Mouse (Mus musculus) layer of hippocampus, adult 8-10 months (tissue): Measurements from ENCODE around the gene Lgals1. TPM values are rescaled to one million over a fixed set of nuclear protein-coding genes. Genes with fewer than 3 reads are reported as not detected.

Source experiments
- DNase-seq, 2 experiments: peaks; one replicate each; pipeline ENCODE4 v3.0.0; 2022; ENCODE audit warnings: low spot score in 2 of 2
- microRNA-seq, 2 experiments: library from miRNA; unstranded; fragments of <30 nt; microRNA quantifications; one replicate each; pipeline ENCODE4 v1.2.0; 2022
- total RNA-seq, 4 experiments: library from RNA; stranded (reverse); gene quantifications; 2 replicates each; pipeline ENCODE4 v1.2.4; 2022

The Lgals1 gene
- total RNA-seq, 4 experiments from 2014 or later, result 16.9 to 40.3 (median 28.2) TPM

DNA sequence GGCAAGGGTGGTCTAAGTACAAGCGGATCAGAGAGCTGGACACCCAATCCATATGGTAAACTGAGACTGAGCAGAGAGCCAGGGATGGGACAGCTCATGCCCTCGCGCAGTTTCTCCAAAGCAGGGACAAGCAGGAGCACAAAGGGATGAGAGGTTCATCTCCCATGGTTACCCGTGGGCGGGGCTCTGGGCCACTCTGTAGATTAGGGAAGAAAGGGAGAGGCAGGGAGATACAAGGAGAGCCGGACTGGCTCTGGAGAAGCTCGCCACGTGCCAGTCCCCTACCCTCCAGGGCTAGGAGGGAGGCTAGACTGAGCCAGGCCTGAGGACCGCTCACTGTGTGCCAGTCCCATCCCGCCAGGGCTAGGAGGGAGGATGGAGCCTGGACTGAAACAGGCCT is 10.8 kb downstream of the Lgals1 start:
- no peak for DNase-seq

DNA sequence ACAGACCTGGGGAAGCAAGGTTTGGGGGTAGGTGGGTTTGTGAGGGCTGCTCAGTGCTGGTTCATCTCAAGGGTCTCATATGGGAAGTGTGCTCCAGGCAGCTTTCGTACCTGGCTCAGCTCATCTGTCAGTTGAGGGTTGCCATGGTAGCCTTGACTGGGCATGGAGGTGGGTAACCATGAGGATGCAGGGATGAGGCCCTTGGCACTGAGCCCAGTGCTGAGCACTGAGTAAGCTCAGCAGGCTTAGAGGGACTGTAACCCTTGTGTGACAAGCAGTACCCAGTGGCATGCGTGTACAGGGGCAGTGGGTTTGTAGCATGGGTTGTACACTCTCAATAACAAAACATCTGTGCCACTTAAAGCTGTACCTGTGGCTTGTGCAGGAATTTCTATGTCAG is 11.4 kb downstream of the Lgals1 start:
- no peak for DNase-seq

GRCm38 (mm10) chr15:78940325-78940724 is 13.8 kb downstream of the Lgals1 start:
- DNase-seq, result no peak

DNA sequence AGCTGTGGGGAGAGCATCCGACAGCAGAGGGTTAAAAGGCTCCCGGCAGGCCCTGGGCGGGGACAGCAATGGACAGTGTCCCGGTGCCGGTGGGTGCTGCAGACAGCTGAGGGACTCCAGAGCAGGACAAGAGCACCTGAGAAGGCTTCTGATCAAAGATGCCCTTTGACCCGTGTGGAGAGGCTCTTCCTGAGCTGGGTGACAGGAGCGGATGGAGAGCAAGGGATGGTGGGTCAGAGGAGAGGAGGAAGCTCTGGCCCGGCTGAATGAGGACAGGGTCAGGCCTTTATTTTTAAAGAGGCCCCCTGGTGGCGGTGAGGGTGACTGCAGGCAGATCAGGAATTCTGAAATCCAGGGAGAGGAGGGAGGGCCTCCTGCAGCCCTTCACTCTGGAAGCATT is 16.1 kb downstream of the Lgals1 start:
- peak; percentile 64 to 79 for DNase-seq

DNA sequence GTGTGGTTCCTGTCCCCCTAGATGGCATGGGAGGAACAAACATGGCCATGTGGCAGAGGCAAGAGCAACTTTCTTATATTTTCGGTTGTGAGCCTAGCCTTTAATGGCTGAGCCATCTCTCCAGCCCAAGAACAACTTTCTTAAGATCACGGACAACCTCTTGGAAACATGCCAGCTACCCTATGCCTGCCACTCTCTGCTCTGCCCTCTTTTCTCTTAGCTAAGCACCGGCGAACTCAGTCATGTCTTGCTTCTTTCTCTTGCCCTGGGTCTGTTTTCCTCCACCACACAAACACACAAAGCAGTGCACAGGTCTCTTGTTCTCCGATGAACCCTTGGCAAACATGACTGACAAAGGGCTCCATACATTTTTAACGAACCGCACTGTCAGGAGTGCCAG is 19.7 kb downstream of the Lgals1 start:
- no peak for DNase-seq

GRCm38 (mm10) chr15:78947657-78948056 is 21.1 kb downstream of the Lgals1 start, which contains the start of gene Triobp:
Triobp (plus strand) TSS chr15:78947724.
- DNase-seq, result peak; percentile 67 to 76

DNA sequence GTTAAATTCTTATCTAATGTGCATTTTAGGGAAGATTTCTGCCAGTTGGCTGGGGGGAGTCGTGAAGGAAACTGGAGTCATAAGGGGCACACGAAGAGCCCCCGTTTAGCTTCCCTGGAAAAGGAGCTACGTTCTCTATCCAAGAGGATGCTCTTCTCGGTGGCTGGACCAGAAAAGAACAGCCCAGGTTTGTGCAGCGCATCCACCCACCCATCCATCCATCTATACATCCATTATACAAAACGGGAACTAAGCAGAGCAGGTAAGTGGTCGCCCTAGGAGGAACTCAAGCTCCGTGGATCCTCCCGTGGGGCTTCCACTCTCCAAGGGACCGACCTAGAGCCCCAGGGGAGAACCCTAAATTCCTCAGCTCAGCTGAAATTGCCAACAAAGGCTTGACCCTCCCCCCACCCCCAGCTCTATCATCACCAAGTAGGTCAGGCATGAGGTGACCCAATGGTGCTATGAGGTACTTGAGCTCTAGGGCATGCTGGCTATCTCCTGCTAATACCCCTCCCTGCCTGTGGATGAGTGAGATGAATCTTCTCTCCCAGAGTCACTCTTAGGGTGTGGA is 21.7 kb downstream of the Lgals1 start:
- DNase-seq, result no peak

DNA sequence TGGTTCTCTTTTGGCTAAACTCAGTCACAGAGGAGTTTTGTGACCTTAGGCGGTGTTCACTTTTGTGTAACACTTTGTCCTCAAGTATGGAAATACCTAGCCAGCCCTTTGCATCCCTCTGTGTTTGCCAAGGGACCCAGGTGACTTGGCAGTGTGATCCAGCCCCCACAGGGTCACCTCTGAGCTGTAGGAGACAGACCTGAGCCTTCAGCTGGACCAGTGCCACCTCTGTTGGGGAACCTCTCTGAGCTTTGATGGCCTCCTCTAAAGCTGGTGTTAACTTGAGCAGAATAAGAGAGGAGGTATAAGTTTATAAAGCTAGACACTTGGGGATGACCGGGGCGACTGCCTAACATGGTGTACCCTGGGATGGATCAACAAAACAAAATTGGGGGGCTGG is 22.4 kb downstream of the Lgals1 start:
- DNase-seq, result no peak

GRCm38 (mm10) chr15:78955663-78956062 is 29.1 kb downstream of the Lgals1 start:
- no peak for DNase-seq

DNA sequence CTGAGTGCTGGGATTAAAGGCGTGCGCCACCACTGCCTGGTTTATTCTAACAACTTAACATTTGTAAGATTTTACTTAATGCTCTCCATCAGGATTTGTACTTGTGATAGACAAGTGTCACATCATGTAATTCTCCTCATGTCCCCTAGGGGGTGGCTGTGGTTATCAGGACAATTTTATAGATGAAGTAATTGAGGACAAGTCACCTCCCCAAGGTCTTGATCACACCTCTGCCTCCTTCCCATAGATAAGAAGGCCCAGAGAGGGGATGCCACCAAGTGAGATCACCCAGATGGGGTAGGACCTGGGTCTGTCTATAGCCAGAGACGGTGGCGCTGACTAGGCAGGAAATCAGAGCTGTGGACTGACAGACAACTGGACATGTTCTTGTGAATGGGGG is 29.8 kb downstream of the Lgals1 start:
- no peak for DNase-seq

- no peak for DNase-seq
Measured at GRCm38 (mm10) chr15:78957021-78957420, 30.5 kb downstream of the Lgals1 start.

DNA sequence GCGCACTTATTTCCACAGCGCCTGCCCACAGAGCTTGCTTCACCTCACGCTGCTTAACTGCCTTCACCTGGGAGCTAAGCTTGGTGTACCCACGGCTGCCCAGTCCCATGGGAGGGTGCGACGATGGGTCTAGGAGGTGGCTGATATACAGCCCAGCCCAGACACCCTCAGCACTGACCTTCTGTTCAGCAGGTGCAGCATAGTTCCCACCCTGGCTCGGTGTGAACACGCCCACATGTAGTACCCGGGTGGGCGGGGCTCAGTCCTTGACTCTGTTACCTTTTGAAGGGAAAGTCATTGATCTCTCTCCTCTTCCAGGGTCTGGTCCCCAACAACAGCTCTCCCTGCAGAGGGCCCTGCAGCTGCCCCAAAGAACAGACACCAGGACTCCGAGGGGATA is 33.0 kb downstream of the Lgals1 start:
- DNase-seq, result no peak

GRCm38 (mm10) chr15:78960088-78960487 is 33.6 kb downstream of the Lgals1 start:
- DNase-seq, result no peak

GRCm38 (mm10) chr15:78962885-78963284 is 36.4 kb downstream of the Lgals1 start:
- peak in 1 of 2 experiments; percentile 25 for DNase-seq

DNA sequence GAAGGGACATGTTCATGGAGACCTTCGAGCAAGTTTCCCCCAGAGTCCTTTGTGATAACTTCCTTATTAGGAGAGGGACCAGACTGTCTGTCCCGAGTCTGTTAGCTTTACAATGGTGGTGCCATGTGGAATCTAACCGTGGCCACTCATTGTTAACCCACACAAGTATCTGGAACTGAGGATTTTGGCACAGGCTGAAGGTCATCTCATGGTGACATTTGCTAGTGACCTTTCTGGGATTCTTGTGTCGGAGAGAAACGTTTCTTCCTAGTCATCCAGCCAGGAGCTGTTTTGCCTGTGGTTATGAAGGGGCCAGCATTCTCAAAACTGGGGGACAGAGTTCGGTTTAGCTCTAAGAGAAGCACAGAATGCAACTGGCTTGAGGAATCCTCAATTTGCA is 45.1 kb downstream of the Lgals1 start:
- DNase-seq, result no peak

DNA sequence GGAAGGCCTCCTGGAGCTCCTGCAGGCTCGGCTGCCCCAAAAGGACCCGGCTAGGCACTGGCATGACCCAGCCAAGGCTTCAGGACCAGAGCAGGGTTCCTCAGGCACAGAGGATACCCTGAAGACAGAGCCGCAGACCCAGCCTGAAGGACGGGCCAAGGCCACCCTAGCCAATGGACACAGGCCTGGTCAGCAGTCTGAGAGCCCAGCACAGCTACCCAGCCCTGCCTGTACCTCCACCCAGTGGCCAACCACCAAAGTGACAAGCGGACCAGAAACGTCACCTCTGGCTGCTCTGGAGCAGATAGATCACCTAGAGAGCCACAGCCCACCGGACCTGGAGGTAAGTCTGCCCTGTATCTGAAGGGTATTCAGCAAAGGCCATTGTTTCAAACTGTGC is 47.4 kb downstream of the Lgals1 start:
- DNase-seq, result no peak

- DNase-seq, result no peak
Measured at GRCm38 (mm10) chr15:78977676-78978159, 51.2 kb downstream of the Lgals1 start.

GRCm38 (mm10) chr15:78978875-78979274 is 52.4 kb downstream of the Lgals1 start:
- DNase-seq, result no peak

Small RNA genes lying within 50 kb of the gene (microRNA-seq; reads per million reads assigned to microRNA genes)
- gene Mir6955, result 0.51 to 1.3 reads per million in 2 experiments

Other genes starting within 250 kb of the Lgals1 start
- 100 to 1,000 TPM; 176 to 224 (median 201) TPM for gene Elfn2, start 208.0 kb upstream of the Lgals1 start, total RNA-seq
- gene Mfng, start 153.2 kb upstream of the Lgals1 start, total RNA-seq, result 10 to 100 TPM in 1 of 4 experiments, 1 to 10 TPM in 3; 6.5 to 11.2 (median 8.1) TPM
- gene Card10, start 123.7 kb upstream of the Lgals1 start, total RNA-seq, result 1 to 10 TPM; 6.6 to 8.2 (median 6.9) TPM
- 10 to 100 TPM; 14.5 to 18.7 (median 16.2) TPM for gene Cdc42ep1, start 84.1 kb upstream of the Lgals1 start, total RNA-seq
- gene Lgals2, start 71.2 kb upstream of the Lgals1 start, total RNA-seq, result not detected
- 10 to 100 TPM; 59.2 to 63.9 (median 62.6) TPM for gene Gga1, start 49.5 kb upstream of the Lgals1 start, total RNA-seq
- gene Gm49510, start 27.1 kb upstream of the Lgals1 start, total RNA-seq, result 1 to 10 TPM in 1 of 4 experiments, under 1 TPM in 2, not detected in 1; 0.34 to 1.2 (median 0.38) TPM
- 10 to 100 TPM; 28.9 to 33.0 (median 31.8) TPM for gene Sh3bp1, start 27.0 kb upstream of the Lgals1 start, total RNA-seq
- 100 to 1,000 TPM; 140 to 156 (median 148) TPM for gene Pdxp, start 12.8 kb upstream of the Lgals1 start, total RNA-seq
- gene Nol12, start 8.2 kb downstream of the Lgals1 start, total RNA-seq, result 10 to 100 TPM; 34.4 to 41.8 (median 37.7) TPM
- 10 to 100 TPM in 2 of 4 experiments, 1 to 10 TPM in 2; 7.0 to 14.1 (median 11.5) TPM for gene Triobp, start 21.0 kb downstream of the Lgals1 start, total RNA-seq
- gene H1f0, start 101.7 kb downstream of the Lgals1 start, total RNA-seq, result 10 to 100 TPM; 73.6 to 88.0 (median 81.8) TPM
- gene Galr3, start 115.2 kb downstream of the Lgals1 start, total RNA-seq, result 1 to 10 TPM in 1 of 4 experiments, under 1 TPM in 1, not detected in 2; 0.81 to 1.0 TPM
- gene Ankrd54, start 136.2 kb downstream of the Lgals1 start, total RNA-seq, result 10 to 100 TPM; 17.3 to 23.9 (median 18.2) TPM
- gene Eif3l, start 148.5 kb downstream of the Lgals1 start, total RNA-seq, result 10 to 100 TPM; 76.9 to 82.0 (median 77.9) TPM
- gene Micall1, start 182.2 kb downstream of the Lgals1 start, total RNA-seq, result 10 to 100 TPM; 36.0 to 40.9 (median 38.3) TPM
- 100 to 1,000 TPM in 1 of 4 experiments, 10 to 100 TPM in 3; 78.1 to 105 (median 92.0) TPM for gene Polr2f, start 214.3 kb downstream of the Lgals1 start, total RNA-seq
- 10 to 100 TPM in 3 of 4 experiments, 1 to 10 TPM in 1; 9.4 to 12.9 (median 11.1) TPM for gene 1700088E04Rik, start 214.5 kb downstream of the Lgals1 start, total RNA-seq
- 10 to 100 TPM; 34.6 to 40.4 (median 37.8) TPM for gene Sox10, start 238.5 kb downstream of the Lgals1 start, total RNA-seq